Mouse (Mus musculus) midbrain, embryonic 16.5 days (tissue): ENCODE results near the gene Serinc3. TPM values are rescaled to one million over a fixed set of nuclear protein-coding genes. Genes with fewer than 3 reads are reported as not detected.

Experiments
- ATAC-seq: fragments of 200-750 bp; cut with Nextera tagmentation; 2 replicates; pipeline ENCODE4 v1.8.0; 2017; ENCODE audit warnings: moderate TSS enrichment
- H3K27ac ChIP-seq: fragments of 300-500 bp; sonication (generic); 2 replicates; pipeline ENCODE4 v1.5.1; 2014; ENCODE audit warnings: mild to moderate bottlenecking, low read length, mixed read lengths
- H3K27me3 ChIP-seq: fragments of 300-500 bp; sonication (generic); 2 replicates; pipeline ENCODE4 v1.6.1; 2014; ENCODE audit warnings: low read depth, low read length, mixed read lengths; ENCODE audit not compliant: control insufficient read depth, insufficient read depth
- H3K36me3 ChIP-seq: fragments of 300-500 bp; sonication (generic); 2 replicates; pipeline ENCODE4 v1.6.1; 2014; ENCODE audit warnings: mild to moderate bottlenecking, low read length, moderate library complexity, mixed read lengths; ENCODE audit not compliant: control insufficient read depth, insufficient read depth
- H3K4me1 ChIP-seq: fragments of 300-500 bp; sonication (generic); 2 replicates; pipeline ENCODE4 v1.6.1; 2014; ENCODE audit warnings: mild to moderate bottlenecking, low read length, mixed read lengths; ENCODE audit not compliant: control insufficient read depth, insufficient read depth
- H3K4me2 ChIP-seq: fragments of 300-500 bp; sonication (generic); 2 replicates; pipeline ENCODE4 v1.6.1; 2014; ENCODE audit warnings: mild to moderate bottlenecking, low read length, mixed read lengths
- H3K4me3 ChIP-seq: fragments of 300-500 bp; sonication (generic); 2 replicates; pipeline ENCODE4 v1.5.1; 2014; ENCODE audit warnings: low read depth, mild to moderate bottlenecking, low read length, moderate library complexity, mixed read lengths
- H3K9ac ChIP-seq: fragments of 300-500 bp; sonication (generic); 2 replicates; pipeline ENCODE4 v1.6.1; 2014; ENCODE audit warnings: low read depth, low read length, mixed read lengths
- H3K9me3 ChIP-seq: fragments of 300-500 bp; sonication (generic); replicated peaks from 2 replicates; pipeline ENCODE4 v1.6.1; 2014; ENCODE audit warnings: mild to moderate bottlenecking, low read length, mixed read lengths; ENCODE audit not compliant: control insufficient read depth, poor library complexity, severe bottlenecking
- WGBS: fragments of 180-500 bp; shearing (Covaris S2); extraction: QIAGEN DNeasy Blood & Tissue Kit; methylation state at CpG from one replicate; pipeline ENCODE4 v1.1.7; 2014; 5-methylcytosine and 5-hydroxymethylcytosine counted together
- polyA plus RNA-seq: library from polyadenylated mRNA; unstranded; fragments of >200 nt; fragmentation: Nextera tagmentation; extraction: Ambion mirVana; gene quantifications from 2 replicates; pipeline ENCODE4 v1.2.1, GENCODE M21; 2015

Gene Serinc3
- polyA plus RNA-seq, 1 experiment from 2014 or later = 36.4 TPM

GRCm38 (mm10) chr2:163609281-163609975 lies 35.5 kb downstream of the Serinc3 start:
- H3K9ac ChIP-seq = no peak overlapping the region
- H3K9me3 ChIP-seq = no peaks in the 10 kb centered on the region
- WGBS = 85% methylated on average over 12 of the region's 12 CpGs
- H3K4me3 ChIP-seq = no peak overlapping the region
- peaks cover 16% of the 10 kb centered on the region for H3K36me3 ChIP-seq
- H3K27me3 ChIP-seq = no peaks in the 10 kb centered on the region
- H3K27ac ChIP-seq = no peak overlapping the region
- ATAC-seq = no peak
- no peaks in the 10 kb centered on the region for H3K4me1 ChIP-seq
- no peak overlapping the region for H3K4me2 ChIP-seq

- ATAC-seq = no peak
- Histone ChIP-seq H3K27me3 (no peaks in the 10 kb centered on the region), H3K4me1 (peaks cover 6% of the 10 kb centered on the region), H3K9me3 (no peaks in the 10 kb centered on the region), H3K36me3 (peaks cover 10% of the 10 kb centered on the region), H3K9ac (no peak overlapping the region), H3K4me2 (no peak overlapping the region), H3K27ac (no peak overlapping the region), H3K4me3 (no peak overlapping the region)
- WGBS = 93% methylated on average over 7 of the region's 7 CpGs
Measured at GRCm38 (mm10) chr2:163608008-163608407, 36.9 kb downstream of the Serinc3 start.

GRCm38 (mm10) chr2:163606161-163606560 lies 38.8 kb downstream of the Serinc3 start:
- WGBS = 89% methylated on average over 7 of the region's 7 CpGs
- Histone ChIP-seq H3K4me1 (peaks cover 13% of the 10 kb centered on the region), H3K27me3 (no peaks in the 10 kb centered on the region), H3K27ac (no peak overlapping the region), H3K9me3 (no peaks in the 10 kb centered on the region), H3K9ac (no peak overlapping the region), H3K4me3 (no peak overlapping the region), H3K36me3 (peaks cover 10% of the 10 kb centered on the region), H3K4me2 (no peak overlapping the region)
- ATAC-seq = no peak

GRCm38 (mm10) chr2:163602101-163602971 lies 42.6 kb downstream of the Serinc3 start, which contains the start of gene Ttpal:
Gene Ttpal, plus strand, starts transcription at chr2:163602314.
- peak within 1 kb of the TSS; percentile 94 for H3K4me2 ChIP-seq
- H3K36me3 ChIP-seq = no peaks in the 10 kb centered on the region
- H3K9me3 ChIP-seq = no peaks in the 10 kb centered on the region
- H3K27ac ChIP-seq = peak within 1 kb of the TSS; percentile 94
- peaks cover 13% of the 10 kb centered on the region for H3K4me1 ChIP-seq
- peak; percentile 95 for ATAC-seq
- peak within 1 kb of the TSS; percentile 92 for H3K4me3 ChIP-seq
- under 1% methylated on average over 57 of the region's 57 CpGs for WGBS
- H3K9ac ChIP-seq = peak within 1 kb of the TSS; percentile 95
- no peaks in the 10 kb centered on the region for H3K27me3 ChIP-seq

- ATAC-seq = no peak
- Histone ChIP-seq H3K27ac (peak overlapping the region; percentile 94), H3K4me3 (peak overlapping the region; percentile 92), H3K36me3 (no peaks in the 10 kb centered on the region), H3K27me3 (no peaks in the 10 kb centered on the region), H3K9me3 (no peaks in the 10 kb centered on the region), H3K4me2 (peak overlapping the region; percentile 94), H3K4me1 (peaks cover 13% of the 10 kb centered on the region), H3K9ac (peak overlapping the region; percentile 95)
- WGBS = 82% methylated on average over 7 of the region's 7 CpGs
Measured at GRCm38 (mm10) chr2:163601712-163602100, 43.2 kb downstream of the Serinc3 start.

- no peak for ATAC-seq
- Histone ChIP-seq H3K27ac (no peak overlapping the region), H3K9ac (no peak overlapping the region), H3K4me1 (peaks cover 13% of the 10 kb centered on the region), H3K9me3 (no peaks in the 10 kb centered on the region), H3K36me3 (no peaks in the 10 kb centered on the region), H3K4me3 (no peak overlapping the region), H3K27me3 (no peaks in the 10 kb centered on the region), H3K4me2 (no peak overlapping the region)
- 88% methylated on average over 7 of the region's 7 CpGs for WGBS
Measured at GRCm38 (mm10) chr2:163601066-163601465, 43.9 kb downstream of the Serinc3 start.

- Histone ChIP-seq H3K36me3 (no peaks in the 10 kb centered on the region), H3K9me3 (no peaks in the 10 kb centered on the region), H3K27me3 (no peaks in the 10 kb centered on the region), H3K4me2 (no peak overlapping the region), H3K4me3 (no peak overlapping the region), H3K9ac (no peak overlapping the region), H3K27ac (no peak overlapping the region), H3K4me1 (peaks cover 13% of the 10 kb centered on the region)
- 4% methylated on average over 1 of the region's 1 CpGs for WGBS
- ATAC-seq = no peak
Measured at GRCm38 (mm10) chr2:163599226-163599625, 45.7 kb downstream of the Serinc3 start.

- no peak overlapping the region for H3K27ac ChIP-seq
- no peak for ATAC-seq
Measured at GRCm38 (mm10) chr2:163597661-163598060, 47.3 kb downstream of the Serinc3 start.

GRCm38 (mm10) chr2:163596873-163597155 lies 48.1 kb downstream of the Serinc3 start:
- H3K4me3 ChIP-seq = no peak overlapping the region
- no peak overlapping the region for H3K27ac ChIP-seq
- WGBS = 69% methylated on average over 3 of the region's 3 CpGs
- peaks cover 3% of the 10 kb centered on the region; the same call in 1 of the 2 replicates for H3K4me1 ChIP-seq
- no peaks in the 10 kb centered on the region for H3K27me3 ChIP-seq
- H3K4me2 ChIP-seq = no peak overlapping the region
- no peak overlapping the region for H3K9ac ChIP-seq
- H3K36me3 ChIP-seq = no peaks in the 10 kb centered on the region
- H3K9me3 ChIP-seq = no peaks in the 10 kb centered on the region
- no peak for ATAC-seq

More at GRCm38 (mm10) chr2:163597661-163598060, 47.3 kb downstream of the Serinc3 start:
- H3K4me1 ChIP-seq = peaks cover 5% of the 10 kb centered on the region; the same call in 1 of the 2 replicates
- WGBS = 50% methylated on average over 4 of the region's 4 CpGs
- H3K9me3 ChIP-seq = no peaks in the 10 kb centered on the region
- no peak overlapping the region for H3K9ac ChIP-seq
- H3K4me2 ChIP-seq = no peak overlapping the region
- no peaks in the 10 kb centered on the region for H3K36me3 ChIP-seq
- H3K4me3 ChIP-seq = no peak overlapping the region
- H3K27me3 ChIP-seq = no peaks in the 10 kb centered on the region
